Mouse (Mus musculus): ENCODE data around the gene Sptbn1.

The Sptbn1 gene

DNA sequence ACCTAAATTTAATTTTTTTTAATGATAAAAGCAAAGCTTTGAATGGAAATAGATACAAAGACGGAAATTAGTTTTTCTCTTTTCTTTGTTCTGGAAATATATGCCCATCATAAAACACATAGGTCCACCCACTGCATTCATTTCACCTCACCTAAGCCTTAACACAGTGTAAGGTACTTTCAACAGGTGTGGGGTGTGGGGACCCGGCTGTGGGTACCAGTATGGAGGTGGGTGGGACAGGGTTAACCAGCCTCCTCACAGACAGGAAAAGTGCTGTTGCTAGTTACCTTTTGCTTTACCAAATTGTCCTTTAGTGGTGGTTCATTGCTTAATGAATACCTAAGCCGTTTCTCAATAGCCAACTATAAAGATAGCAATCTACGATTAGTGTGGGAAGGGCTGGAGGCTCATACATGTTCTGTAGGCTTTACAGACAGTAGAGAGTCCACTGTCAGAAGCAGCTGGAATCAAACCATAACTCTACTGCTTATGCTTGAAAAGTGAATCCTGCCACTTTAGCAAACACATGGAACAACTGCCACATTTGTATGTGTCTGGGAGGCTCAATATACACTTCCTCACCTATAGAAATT, 96.3 kb downstream of the Sptbn1 start:
- no peak for DNase-seq (ENCODE audit: inconsistent ontology term)

DNA sequence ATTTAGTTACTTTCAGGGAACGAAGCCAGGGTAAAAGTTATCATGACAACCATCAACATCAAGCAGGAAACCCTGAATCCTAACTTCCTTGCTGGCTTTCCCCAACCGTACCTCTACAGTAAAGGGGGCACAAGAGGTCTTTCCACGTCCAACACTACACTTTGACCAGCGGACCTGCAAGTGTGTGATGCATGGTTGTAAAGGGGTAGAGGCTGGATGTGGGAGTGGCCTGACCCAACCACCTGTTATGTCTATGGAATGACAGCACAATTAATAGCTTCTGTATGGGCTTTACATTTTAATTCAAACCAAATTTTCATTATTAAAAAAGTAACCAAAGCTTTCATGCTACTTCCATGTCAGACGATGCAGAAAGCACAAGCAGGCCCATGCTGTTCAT, 96.8 kb downstream of the Sptbn1 start:
- DNase-seq (ENCODE audit: inconsistent ontology term): no peak

DNA sequence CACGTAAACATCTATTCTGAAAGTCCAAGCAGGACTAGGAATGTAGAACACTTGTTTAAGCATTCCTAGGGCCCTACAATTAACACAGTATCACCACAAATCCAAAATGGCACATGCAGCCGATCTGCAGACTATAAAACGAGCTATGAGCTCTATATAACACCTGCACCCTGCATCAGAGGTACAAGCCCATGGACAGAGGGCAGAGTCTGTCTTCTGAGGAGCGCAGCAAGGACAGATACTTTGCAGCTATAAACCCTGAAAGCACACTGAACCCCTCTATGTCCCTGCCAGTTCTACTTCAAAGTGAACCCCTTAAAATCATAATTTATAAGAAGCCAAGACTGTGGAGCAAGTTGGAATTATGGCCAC, 101.4 kb downstream of the Sptbn1 start:
- no peak for DNase-seq (ENCODE audit: inconsistent ontology term)

DNA sequence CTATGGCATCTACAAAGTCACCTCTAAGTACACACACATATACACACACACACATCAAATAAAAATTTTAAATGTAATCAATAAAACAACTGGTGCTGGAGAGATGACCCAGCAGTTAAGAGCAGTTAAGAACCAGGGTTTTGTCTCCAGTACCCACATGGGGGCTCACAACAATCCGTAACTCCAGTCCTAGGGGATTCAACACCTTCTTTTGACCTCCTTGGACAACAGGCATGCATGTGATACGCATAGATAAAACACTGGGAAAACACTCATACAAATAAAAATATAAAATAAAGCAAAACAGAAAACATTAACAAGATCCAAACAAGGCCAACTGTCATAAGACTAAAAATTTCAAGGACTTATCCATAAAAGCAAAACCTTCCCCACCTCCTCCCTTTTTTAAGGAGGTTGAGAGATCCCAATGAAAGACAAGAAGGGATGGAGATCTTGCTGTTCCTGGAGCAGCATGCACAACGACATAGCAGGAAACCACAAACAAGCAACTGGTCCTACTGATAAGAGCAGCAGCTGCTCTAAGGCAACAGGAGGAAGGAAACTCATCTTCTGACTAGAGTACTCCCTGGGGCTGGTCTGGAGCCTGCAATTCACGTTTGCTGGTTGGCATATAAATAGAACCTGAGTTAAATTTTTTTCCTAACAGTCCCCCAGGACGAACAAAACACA, 102.0 kb downstream of the Sptbn1 start:
- DNase-seq (ENCODE audit: inconsistent ontology term): no peak

DNA sequence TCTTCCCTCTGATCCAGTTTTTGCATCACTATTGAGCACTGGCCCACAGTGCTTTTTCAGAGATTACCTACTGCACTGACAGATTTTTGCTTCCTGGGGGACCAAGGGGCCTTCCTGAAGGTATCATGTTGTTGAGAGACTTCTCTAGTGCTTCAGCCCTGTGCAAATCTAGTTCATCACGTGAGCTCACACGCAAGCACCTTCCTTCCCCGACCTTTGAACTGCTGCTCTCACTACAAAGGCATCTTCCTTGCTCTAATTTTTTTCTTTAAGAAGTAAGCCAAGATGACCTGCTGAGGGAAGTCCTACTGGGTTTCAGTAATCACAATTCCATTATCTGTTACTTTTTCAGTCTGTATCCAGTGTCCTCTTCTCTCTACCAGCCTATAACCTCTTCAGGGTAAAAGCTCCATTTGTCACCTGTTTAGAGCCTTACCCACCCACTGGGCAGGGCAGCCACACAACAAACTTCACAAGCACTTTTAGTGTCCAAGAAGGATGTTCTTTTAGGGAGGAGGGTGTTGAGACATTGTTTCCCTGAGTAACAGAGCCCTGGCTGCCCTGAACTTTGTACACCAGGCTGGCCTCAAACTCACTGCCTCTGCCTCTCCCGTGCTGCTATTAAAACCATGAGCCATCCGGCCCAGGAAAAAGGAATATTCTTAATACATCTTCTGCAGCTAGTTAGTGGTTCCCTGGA, 103.3 kb downstream of the Sptbn1 start:
- no peak for DNase-seq (ENCODE audit: inconsistent ontology term)

- DNase-seq (ENCODE audit: inconsistent ontology term): no peak
These were observed 104.1 kb downstream of the Sptbn1 start for GRCm38 (mm10) chr11:30163870-30164269.

GRCm38 (mm10) chr11:30163081-30163480, 104.9 kb downstream of the Sptbn1 start:
- no peak for DNase-seq (ENCODE audit: inconsistent ontology term)

- DNase-seq (ENCODE audit: inconsistent ontology term): peak; percentile 40
These were observed 106.2 kb downstream of the Sptbn1 start for GRCm38 (mm10) chr11:30161744-30162143.

DNA sequence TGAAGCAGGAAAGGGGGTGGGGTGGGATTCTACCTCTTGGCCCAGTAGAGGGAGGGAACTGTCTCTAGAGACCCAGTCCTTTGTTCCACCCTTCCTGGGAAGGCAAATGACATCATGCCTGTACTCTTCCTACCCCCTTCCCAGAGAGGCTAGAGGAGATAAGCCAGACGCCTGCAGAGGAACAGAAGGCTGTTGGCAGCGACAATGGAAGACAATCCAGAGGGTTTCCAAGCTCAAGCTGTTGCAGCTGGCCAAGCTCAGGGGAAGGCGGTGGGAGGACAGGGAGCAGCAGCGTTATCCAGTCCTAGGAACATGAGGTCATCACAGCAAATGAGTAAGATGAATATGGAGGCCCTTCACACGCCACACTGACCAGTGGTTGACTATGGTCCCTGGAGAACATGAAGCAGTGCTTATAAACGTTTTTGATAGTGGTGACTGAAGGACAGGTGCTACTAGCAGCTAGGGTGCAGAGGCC, 106.8 kb downstream of the Sptbn1 start:
- DNase-seq (ENCODE audit: inconsistent ontology term): peak; percentile 92

GRCm38 (mm10) chr11:30160625-30161172, 107.3 kb downstream of the Sptbn1 start:
- DNase-seq (ENCODE audit: inconsistent ontology term): no peak

DNA sequence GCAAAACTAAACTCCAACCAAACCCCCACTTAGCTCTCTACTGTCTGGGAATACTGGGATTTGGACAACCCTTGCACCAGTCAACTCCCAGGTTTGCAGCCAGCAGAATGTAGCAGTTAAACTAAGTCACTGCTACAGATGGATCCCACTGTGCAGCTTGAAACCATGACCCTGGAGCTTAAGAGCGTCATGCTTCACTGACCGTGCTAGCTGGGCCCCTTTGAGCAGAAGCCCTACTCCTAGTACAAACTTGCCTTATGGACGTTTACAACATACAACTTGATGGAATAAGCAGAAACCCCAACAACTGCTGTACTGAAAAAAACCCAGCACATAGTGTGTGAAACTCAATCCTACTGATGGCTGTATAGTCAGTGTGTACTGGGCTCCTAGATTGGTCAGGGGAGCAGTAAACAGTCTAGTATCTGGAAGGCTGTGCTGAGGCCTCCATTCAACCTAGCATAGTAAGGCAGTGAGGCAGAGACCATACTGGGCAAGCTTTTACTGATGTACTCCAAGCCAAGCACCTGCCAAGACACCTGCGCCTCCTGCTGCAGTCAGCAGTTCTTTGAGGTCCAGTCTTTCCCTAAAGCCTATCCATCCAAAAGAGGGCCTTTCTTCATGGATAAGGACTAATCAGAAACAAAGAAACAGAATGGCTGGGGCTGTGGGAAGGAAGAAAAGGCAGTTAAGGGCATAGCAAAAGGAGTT, 108.3 kb downstream of the Sptbn1 start:
- no peak for DNase-seq (ENCODE audit: inconsistent ontology term)

- DNase-seq (ENCODE audit: inconsistent ontology term): peak; percentile 59
These were observed 109.8 kb downstream of the Sptbn1 start for GRCm38 (mm10) chr11:30158028-30158700.

DNA sequence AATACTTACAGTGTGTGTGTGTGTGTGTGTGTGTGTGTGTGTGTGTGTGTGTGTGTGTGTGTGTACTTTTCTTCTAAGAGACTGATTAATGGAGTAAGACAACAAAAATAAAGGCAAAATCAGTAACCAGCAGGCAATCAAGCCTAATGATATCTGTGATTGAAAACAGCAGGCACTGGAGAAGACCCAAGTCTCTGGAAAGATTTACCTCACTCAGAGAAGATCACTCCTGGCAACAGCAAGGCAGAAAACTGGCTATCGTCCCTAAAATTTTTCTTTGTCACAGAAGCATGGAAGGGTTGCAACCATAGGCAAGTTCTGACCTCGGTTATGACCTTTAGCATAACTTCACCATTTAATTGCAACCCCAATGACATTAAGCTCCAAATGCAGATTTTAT, 112.1 kb downstream of the Sptbn1 start:
- DNase-seq (ENCODE audit: inconsistent ontology term): peak; percentile 66

GRCm38 (mm10) chr11:30154980-30155379, 113.0 kb downstream of the Sptbn1 start:
- no peak for DNase-seq (ENCODE audit: inconsistent ontology term)

- no peak for DNase-seq (ENCODE audit: inconsistent ontology term)
These were observed 119.1 kb downstream of the Sptbn1 start for GRCm38 (mm10) chr11:30148888-30149287.

- DNase-seq (ENCODE audit: inconsistent ontology term): no peak
These were observed 119.6 kb downstream of the Sptbn1 start for GRCm38 (mm10) chr11:30148378-30148777.

DNA sequence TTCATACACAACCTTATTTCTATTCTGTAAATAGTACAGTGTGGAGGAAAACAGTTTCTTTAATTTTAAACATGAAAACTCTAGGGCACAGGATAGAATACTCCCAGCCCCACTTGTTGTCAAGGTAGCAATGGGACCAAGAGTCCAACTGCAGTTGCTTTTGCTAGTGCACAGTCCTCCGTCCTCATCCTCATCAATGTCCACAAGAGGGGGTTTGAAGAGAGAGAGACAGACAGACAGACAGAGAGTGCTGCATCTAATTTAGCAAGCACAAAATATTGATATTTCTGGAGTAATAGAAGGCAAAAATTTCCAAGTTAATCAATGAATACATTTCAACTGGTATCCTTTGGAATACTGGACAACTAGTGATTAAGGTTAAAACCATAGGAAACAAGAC, 120.1 kb downstream of the Sptbn1 start:
- no peak for DNase-seq (ENCODE audit: inconsistent ontology term)

GRCm38 (mm10) chr11:30143090-30143489, 124.9 kb downstream of the Sptbn1 start:
- DNase-seq (ENCODE audit: inconsistent ontology term): no peak

DNA sequence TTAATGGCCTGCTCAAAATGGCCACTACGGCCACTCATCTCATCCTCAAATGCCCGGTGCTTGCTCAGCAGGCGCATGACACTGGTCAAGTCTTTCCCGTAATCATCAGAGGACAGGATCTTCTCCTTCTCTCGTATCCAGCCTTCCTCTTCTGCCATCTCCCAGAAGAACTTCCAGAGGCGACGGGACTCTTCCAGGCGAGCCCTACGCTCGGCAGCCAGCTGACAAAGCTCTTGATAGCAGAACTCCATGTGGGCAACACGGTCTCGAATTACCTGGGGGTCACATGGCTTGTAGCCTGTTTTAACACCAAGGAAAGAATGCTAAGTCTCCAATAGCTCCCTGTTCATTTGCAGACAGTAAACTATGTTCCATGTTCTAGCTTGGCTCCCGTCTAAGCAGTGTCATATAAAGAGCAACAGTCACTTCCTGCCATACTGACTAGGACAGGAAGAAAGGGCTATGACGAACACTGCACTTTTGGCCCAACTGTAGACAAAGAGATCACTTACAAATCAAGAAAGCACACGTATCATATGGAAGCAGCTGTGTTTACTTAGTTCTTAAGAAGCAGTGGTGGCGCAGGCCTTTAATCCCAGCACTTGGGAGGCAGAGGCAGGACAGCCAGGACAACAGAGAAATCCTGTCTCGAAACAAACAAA, 128.7 kb downstream of the Sptbn1 start:
- DNase-seq (ENCODE audit: inconsistent ontology term): no peak

DNA sequence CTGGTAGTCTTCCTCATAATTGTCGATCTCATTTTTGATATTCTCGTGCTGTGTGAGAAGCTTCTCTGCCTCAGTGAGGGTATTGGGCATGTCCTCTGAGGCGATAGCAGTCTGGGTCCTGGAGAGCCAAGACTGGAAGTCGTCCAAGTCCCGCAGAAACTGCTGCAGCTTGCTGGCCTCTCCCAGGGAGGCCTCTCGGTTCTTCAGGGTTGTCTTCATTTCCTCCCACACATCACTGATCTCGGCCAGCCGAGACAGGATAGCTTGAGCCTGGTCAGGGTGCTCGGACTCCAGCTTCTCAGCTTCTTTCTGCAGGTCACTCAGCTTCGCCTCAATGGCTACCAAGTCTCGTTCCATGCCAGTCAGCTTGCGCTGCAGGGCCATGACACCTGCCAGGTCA, 130.9 kb downstream of the Sptbn1 start:
- no peak for DNase-seq (ENCODE audit: inconsistent ontology term)

DNA sequence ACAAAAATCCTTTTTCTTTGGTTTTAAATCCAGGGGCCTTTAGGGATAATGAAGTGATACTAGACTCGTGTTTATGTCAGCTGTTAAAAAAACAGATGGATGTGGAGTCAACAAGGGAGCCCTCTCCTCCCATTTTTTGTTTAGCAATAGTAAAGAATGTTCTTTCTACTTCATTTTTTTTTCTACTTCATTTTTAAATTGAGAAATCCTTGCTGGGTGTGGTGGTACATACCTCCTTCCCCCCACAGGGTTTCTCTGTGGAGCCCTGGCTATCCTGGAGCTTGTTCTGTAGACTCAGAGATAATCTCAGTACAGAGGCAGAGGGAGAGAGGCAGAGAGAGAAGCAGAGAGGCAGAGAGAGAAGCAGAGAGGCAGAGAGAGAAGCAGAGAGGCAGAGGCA, 133.9 kb downstream of the Sptbn1 start:
- no peak for DNase-seq (ENCODE audit: inconsistent ontology term)

Measured in Muller cell, postnatal 12 days (primary cell).